In genomic region chr19:30128177-30128576, GRCm38 (mm10) we compare ENCODE assay signal across 9 mouse cellular contexts. TPM values are rescaled to one million over a fixed set of nuclear protein-coding genes. Genes with fewer than 3 reads are reported as not detected.
A peak's percentile ranks its signal among the peaks of the same experiment; 100 is the strongest.
DNase-seq lines count a peak whose midpoint lies in the region; ATAC-seq and TF ChIP-seq lines count a peak whose summit lies in the region.
"Had no signal": no experiment of that assay in that cellular context is flagged by ENCODE, and none has a peak within 500 bp of the region (broad histone marks: within the 10 kb centered on the region; RNA-seq: fewer than 3 reads in every experiment).

No protein-coding gene starts in this region.

- peak; percentile 25 for DNase-seq in thymus, postnatal 14 days
- DNase-seq in thymus, postnatal 4 days: no peak
- DNase-seq in stomach, postnatal 0 days (ENCODE audit: low spot score): no peak
- no peak for DNase-seq in urinary bladder, postnatal 25 days (ENCODE audit: low spot score)
- no peak for DNase-seq in layer of hippocampus, adult 11-12 months (ENCODE audit: low spot score)
- DNase-seq: adrenal gland, adult 8-10 months had no signal

- H3K27ac ChIP-seq in hindbrain, embryonic 13.5 days: no peak overlapping the region
- no peak overlapping the region for H3K27ac ChIP-seq in hindbrain, embryonic 12.5 days
- no peak overlapping the region for H3K27ac ChIP-seq in stomach, postnatal 0 days (replicated peaks)

- peak; percentile 58; the same call in 1 of the 2 replicates for ATAC-seq in hindbrain, embryonic 13.5 days (ENCODE audit: low FRiP score)
- no peak for ATAC-seq in hindbrain, embryonic 12.5 days (ENCODE audit: low FRiP score)
- ATAC-seq in granulocyte monocyte progenitor cell, adult 5-6 weeks (replicated peaks; ENCODE audit: poor library complexity, severe bottlenecking): peak; percentile 20
- no peak for ATAC-seq in stomach, postnatal 0 days (ENCODE audit: low FRiP score, low TSS enrichment)

- WGBS in hindbrain, embryonic 13.5 days: 77% methylated on average over 4 of the region's 4 CpGs
- 78% methylated on average over 4 of the region's 4 CpGs for WGBS in hindbrain, embryonic 12.5 days
- WGBS in stomach, postnatal 0 days: 59% methylated on average over 4 of the region's 4 CpGs

- H3K4me1 ChIP-seq in hindbrain, embryonic 13.5 days (replicated peaks): peaks cover 16% of the 10 kb centered on the region
- H3K4me1 ChIP-seq in hindbrain, embryonic 12.5 days: peaks cover 7% of the 10 kb centered on the region; the same call in 1 of the 2 replicates
- H3K4me1 ChIP-seq in stomach, postnatal 0 days (replicated peaks; ENCODE audit: control insufficient read depth, insufficient read depth): no peaks in the 10 kb centered on the region

- H3K36me3 ChIP-seq in hindbrain, embryonic 13.5 days: peaks cover 5% of the 10 kb centered on the region; the same call in 1 of the 2 replicates
- no peaks in the 10 kb centered on the region for H3K36me3 ChIP-seq in hindbrain, embryonic 12.5 days
- H3K36me3 ChIP-seq in stomach, postnatal 0 days (ENCODE audit: control insufficient read depth, insufficient read depth, low read length): no peaks in the 10 kb centered on the region

- TF ChIP-seq CTCF in stomach, postnatal 0 days (IDR thresholded peaks at IDR 0.05; ENCODE audit: low read depth): peak; percentile 67

- no peak overlapping the region for H3K4me3 ChIP-seq in hindbrain, embryonic 13.5 days
- no peak overlapping the region for H3K4me3 ChIP-seq in hindbrain, embryonic 12.5 days
- no peak overlapping the region for H3K4me3 ChIP-seq in stomach, postnatal 0 days (ENCODE audit: low read depth, low read length)

- no peak overlapping the region for H3K4me2 ChIP-seq in hindbrain, embryonic 13.5 days
- H3K4me2 ChIP-seq in hindbrain, embryonic 12.5 days (replicated peaks): no peak overlapping the region
- H3K4me2 ChIP-seq in stomach, postnatal 0 days (replicated peaks; ENCODE audit: low read depth): no peak overlapping the region

- no peaks in the 10 kb centered on the region for H3K27me3 ChIP-seq in hindbrain, embryonic 13.5 days
- H3K27me3 ChIP-seq in hindbrain, embryonic 12.5 days: no peaks in the 10 kb centered on the region
- H3K27me3 ChIP-seq in stomach, postnatal 0 days (ENCODE audit: control insufficient read depth, insufficient read depth, low read length): no peaks in the 10 kb centered on the region

- H3K9ac ChIP-seq in hindbrain, embryonic 13.5 days: no peak overlapping the region
- no peak overlapping the region for H3K9ac ChIP-seq in hindbrain, embryonic 12.5 days
- H3K9ac ChIP-seq in stomach, postnatal 0 days (ENCODE audit: low read length): no peak overlapping the region

- TF ChIP-seq EP300 in stomach, postnatal 0 days (optimal IDR thresholded peaks at IDR 0.05): no peak

- H3K9me3 ChIP-seq in hindbrain, embryonic 13.5 days: no peaks in the 10 kb centered on the region
- H3K9me3 ChIP-seq in hindbrain, embryonic 12.5 days (replicated peaks): no peaks in the 10 kb centered on the region
- no peaks in the 10 kb centered on the region for H3K9me3 ChIP-seq in stomach, postnatal 0 days (ENCODE audit: control insufficient read depth, low read length)

RNA-seq across cellular contexts. Expression of gene Gldc, which starts 47.1 kb away (rescaled TPM):
- 8.6 and 9.1 TPM in 2 replicates for polyA plus RNA-seq in hindbrain, embryonic 13.5 days (2015; fragmentation: Nextera tagmentation; extraction: Ambion mirVana)
- 19.9 and 21.2 TPM in 2 replicates for polyA plus RNA-seq in hindbrain, embryonic 12.5 days (2016; fragmentation: Nextera tagmentation; extraction: Ambion mirVana)
- total RNA-seq in granulocyte monocyte progenitor cell, adult 5-6 weeks (2014; fragmentation: Nextera tagmentation): not detected in 2 replicates
- total RNA-seq in granulocyte monocyte progenitor cell, adult 5-6 weeks (2017): not detected in 2 replicates
- 18.3 and 19.0 TPM in 2 replicates for polyA plus RNA-seq in stomach, postnatal 0 days (2015; fragmentation: Nextera tagmentation; extraction: Ambion mirVana)

Comparison
In these comparisons a context has a peak if more than half of its experiments do, and no peak if none do; other contexts are left out.
1. ATAC-seq: peak in hindbrain, embryonic 13.5 days (single experiment) and granulocyte monocyte progenitor cell, adult 5-6 weeks (single experiment); none in hindbrain, embryonic 12.5 days (single experiment) and stomach, postnatal 0 days (single experiment).